Mouse (Mus musculus): ENCODE measurements around the gene Bpifb3. TPM values are rescaled to one million over a fixed set of nuclear protein-coding genes. Genes with fewer than 3 reads are reported as not detected.

Bpifb3 gene
- polyA plus RNA-seq (2015; fragmentation: Nextera tagmentation; extraction: Ambion mirVana), result not detected in 2 replicates

- Histone ChIP-seq H3K4me1 (no peaks in the 10 kb centered on the region), H3K9me3 (no peaks in the 10 kb centered on the region), H3K9ac (replicated peaks) (no peak within 1 kb of the TSS), H3K27ac (replicated peaks) (no peak within 1 kb of the TSS), H3K4me2 (replicated peaks) (no peak within 1 kb of the TSS), H3K36me3 (no peaks in the 10 kb centered on the region), H3K4me3 (no peak within 1 kb of the TSS), H3K27me3 (no peaks in the 10 kb centered on the region)
- ATAC-seq (replicated peaks), result no peak
- 57% methylated on average over 8 of the region's 8 CpGs for WGBS
Observed at GRCm38 (mm10) chr2:153917930-153918329, at the start of gene Bpifb3. TSS of gene Bpifb3 (plus strand) at chr2:153918230.

- H3K36me3 ChIP-seq, result no peaks in the 10 kb centered on the region
- 85% methylated on average over 4 of the region's 4 CpGs for WGBS
- H3K4me3 ChIP-seq, result no peak within 1 kb of the TSS
- H3K4me2 ChIP-seq (replicated peaks), result no peak within 1 kb of the TSS
- H3K27ac ChIP-seq (replicated peaks), result no peak within 1 kb of the TSS
- H3K9me3 ChIP-seq, result no peaks in the 10 kb centered on the region
- no peak within 1 kb of the TSS for H3K9ac ChIP-seq (replicated peaks)
- no peak for ATAC-seq (replicated peaks)
- H3K27me3 ChIP-seq, result no peaks in the 10 kb centered on the region
- 0 out of 2 replicates have a peak, but pooled peaks cover 2% of the 10 kb centered on the region for H3K4me1 ChIP-seq
Observed at GRCm38 (mm10) chr2:153870984-153871383, 47.0 kb upstream of the Bpifb3 start, which contains the start of gene Sun5. TSS of gene Sun5 (minus strand) at chr2:153871084.

- Histone ChIP-seq H3K4me2 (replicated peaks) (no peak within 1 kb of the TSS), H3K4me1 (0 out of 2 replicates have a peak, but pooled peaks cover 3% of the 10 kb centered on the region), H3K27ac (replicated peaks) (no peak within 1 kb of the TSS), H3K9me3 (no peaks in the 10 kb centered on the region), H3K9ac (replicated peaks) (no peak within 1 kb of the TSS), H3K4me3 (no peak within 1 kb of the TSS), H3K36me3 (no peaks in the 10 kb centered on the region), H3K27me3 (no peaks in the 10 kb centered on the region)
- WGBS, result 78% methylated on average over 9 of the region's 9 CpGs
- no peak for ATAC-seq (replicated peaks)
Observed at GRCm38 (mm10) chr2:153874745-153875144, 43.3 kb upstream of the Bpifb3 start, which contains the start of gene Bpifb2. TSS of gene Bpifb2 (plus strand) at chr2:153875045.

- Histone ChIP-seq H3K4me3 (no peak overlapping the region), H3K9ac (replicated peaks) (no peak overlapping the region), H3K9me3 (no peaks in the 10 kb centered on the region), H3K4me1 (no peaks in the 10 kb centered on the region), H3K36me3 (no peaks in the 10 kb centered on the region), H3K27me3 (no peaks in the 10 kb centered on the region), H3K27ac (replicated peaks) (no peak overlapping the region), H3K4me2 (replicated peaks) (no peak overlapping the region)
- no peak for ATAC-seq (replicated peaks)
- 71% methylated on average over 5 of the region's 5 CpGs for WGBS
Observed at GRCm38 (mm10) chr2:153899111-153899510, 18.9 kb upstream of the Bpifb3 start.

GRCm38 (mm10) chr2:153900088-153900487 lies 17.9 kb upstream of the Bpifb3 start, which contains the start of gene Bpifb6:
TSS of gene Bpifb6 (plus strand) at chr2:153900388.
- H3K9ac ChIP-seq (replicated peaks), result no peak within 1 kb of the TSS
- no peaks in the 10 kb centered on the region for H3K4me1 ChIP-seq
- WGBS, result 31% methylated on average over 4 of the region's 4 CpGs
- no peak within 1 kb of the TSS for H3K4me3 ChIP-seq
- no peak for ATAC-seq (replicated peaks)
- H3K4me2 ChIP-seq (replicated peaks), result no peak within 1 kb of the TSS
- H3K27ac ChIP-seq (replicated peaks), result no peak within 1 kb of the TSS
- no peaks in the 10 kb centered on the region for H3K27me3 ChIP-seq
- H3K36me3 ChIP-seq, result no peaks in the 10 kb centered on the region
- no peaks in the 10 kb centered on the region for H3K9me3 ChIP-seq

- no peak for ATAC-seq (replicated peaks)
- no peak overlapping the region for H3K4me2 ChIP-seq (replicated peaks)
- 77% methylated on average over 6 of the region's 6 CpGs for WGBS
Observed at GRCm38 (mm10) chr2:153902726-153903125, 15.3 kb upstream of the Bpifb3 start.

GRCm38 (mm10) chr2:153906626-153907025 lies 11.4 kb upstream of the Bpifb3 start:
- no peak for ATAC-seq (replicated peaks)
- Histone ChIP-seq H3K9me3 (no peaks in the 10 kb centered on the region), H3K4me2 (replicated peaks) (no peak overlapping the region), H3K4me1 (no peaks in the 10 kb centered on the region), H3K36me3 (no peaks in the 10 kb centered on the region), H3K27ac (replicated peaks) (no peak overlapping the region), H3K4me3 (no peak overlapping the region), H3K27me3 (no peaks in the 10 kb centered on the region), H3K9ac (replicated peaks) (no peak overlapping the region)
- WGBS, result 91% methylated on average over 4 of the region's 4 CpGs

More at GRCm38 (mm10) chr2:153902726-153903125, 15.3 kb upstream of the Bpifb3 start:
- Histone ChIP-seq H3K9me3 (no peaks in the 10 kb centered on the region), H3K27me3 (no peaks in the 10 kb centered on the region), H3K4me3 (no peak overlapping the region), H3K36me3 (no peaks in the 10 kb centered on the region), H3K4me1 (no peaks in the 10 kb centered on the region), H3K9ac (replicated peaks) (no peak overlapping the region), H3K27ac (replicated peaks) (no peak overlapping the region)

- no peaks in the 10 kb centered on the region for H3K4me1 ChIP-seq
- no peak overlapping the region for H3K27ac ChIP-seq (replicated peaks)
- WGBS, result 32% methylated on average over 5 of the region's 5 CpGs
- no peaks in the 10 kb centered on the region for H3K27me3 ChIP-seq
- no peaks in the 10 kb centered on the region for H3K36me3 ChIP-seq
- no peak overlapping the region for H3K9ac ChIP-seq (replicated peaks)
- no peaks in the 10 kb centered on the region for H3K9me3 ChIP-seq
- no peak overlapping the region for H3K4me2 ChIP-seq (replicated peaks)
- no peak overlapping the region for H3K4me3 ChIP-seq
- no peak; the same call in 1 of the 2 replicates for ATAC-seq (replicated peaks)
Observed at GRCm38 (mm10) chr2:153914151-153914550, 3.9 kb upstream of the Bpifb3 start.

GRCm38 (mm10) chr2:153921246-153921645 lies 3.2 kb downstream of the Bpifb3 start:
- no peak for ATAC-seq (replicated peaks)

GRCm38 (mm10) chr2:153929871-153930413 lies 11.9 kb downstream of the Bpifb3 start:
- Histone ChIP-seq H3K27ac (replicated peaks) (no peak overlapping the region), H3K4me1 (no peaks in the 10 kb centered on the region), H3K36me3 (no peaks in the 10 kb centered on the region), H3K9ac (replicated peaks) (no peak overlapping the region), H3K4me3 (no peak overlapping the region), H3K9me3 (no peaks in the 10 kb centered on the region), H3K4me2 (replicated peaks) (no peak overlapping the region), H3K27me3 (no peaks in the 10 kb centered on the region)
- ATAC-seq (replicated peaks), result peak; percentile 35; the same call in 1 of the 2 replicates
- 43% methylated on average over 3 of the region's 3 CpGs for WGBS

More at GRCm38 (mm10) chr2:153921246-153921645, 3.2 kb downstream of the Bpifb3 start:
- Histone ChIP-seq H3K9ac (replicated peaks) (no peak overlapping the region), H3K4me1 (no peaks in the 10 kb centered on the region), H3K4me3 (no peak overlapping the region), H3K27me3 (no peaks in the 10 kb centered on the region), H3K27ac (replicated peaks) (no peak overlapping the region), H3K4me2 (replicated peaks) (no peak overlapping the region), H3K9me3 (no peaks in the 10 kb centered on the region), H3K36me3 (no peaks in the 10 kb centered on the region)
- 88% methylated on average over 6 of the region's 6 CpGs for WGBS

GRCm38 (mm10) chr2:153931125-153931524 lies 13.1 kb downstream of the Bpifb3 start:
- Histone ChIP-seq H3K27me3 (no peaks in the 10 kb centered on the region), H3K9ac (replicated peaks) (no peak overlapping the region), H3K9me3 (no peaks in the 10 kb centered on the region), H3K4me3 (no peak overlapping the region), H3K4me1 (no peaks in the 10 kb centered on the region), H3K4me2 (replicated peaks) (no peak overlapping the region), H3K27ac (replicated peaks) (no peak overlapping the region), H3K36me3 (no peaks in the 10 kb centered on the region)
- peak; percentile 76 for ATAC-seq (replicated peaks)
- WGBS, result 49% methylated on average over 6 of the region's 6 CpGs

GRCm38 (mm10) chr2:153933311-153933710 lies 15.3 kb downstream of the Bpifb3 start:
- ATAC-seq (replicated peaks), result no peak
- H3K36me3 ChIP-seq, result no peaks in the 10 kb centered on the region
- WGBS, result 58% methylated on average over 6 of the region's 6 CpGs

GRCm38 (mm10) chr2:153935348-153935747 lies 17.3 kb downstream of the Bpifb3 start:
- WGBS, result 87% methylated on average over 6 of the region's 6 CpGs
- ATAC-seq (replicated peaks), result no peak
- Histone ChIP-seq H3K4me1 (no peaks in the 10 kb centered on the region), H3K9me3 (no peaks in the 10 kb centered on the region), H3K9ac (replicated peaks) (no peak overlapping the region), H3K36me3 (no peaks in the 10 kb centered on the region), H3K4me3 (no peak overlapping the region), H3K4me2 (replicated peaks) (no peak overlapping the region), H3K27ac (replicated peaks) (no peak overlapping the region), H3K27me3 (no peaks in the 10 kb centered on the region)

More at GRCm38 (mm10) chr2:153933311-153933710, 15.3 kb downstream of the Bpifb3 start:
- Histone ChIP-seq H3K27ac (replicated peaks) (no peak overlapping the region), H3K9me3 (no peaks in the 10 kb centered on the region), H3K4me3 (no peak overlapping the region), H3K4me2 (replicated peaks) (no peak overlapping the region), H3K27me3 (no peaks in the 10 kb centered on the region), H3K4me1 (no peaks in the 10 kb centered on the region), H3K9ac (replicated peaks) (no peak overlapping the region)
